In genomic region chr1:180889841-180890240, GRCm38 (mm10) we compare ENCODE assay signal across 12 mouse cellular contexts. TPM values are rescaled to one million over a fixed set of nuclear protein-coding genes. Genes with fewer than 3 reads are reported as not detected.
A peak's percentile ranks its signal among the peaks of the same experiment; 100 is the strongest.
DNase-seq lines count a peak whose midpoint lies in the region; ATAC-seq and TF ChIP-seq lines count a peak whose summit lies in the region.
"Had no signal": no experiment of that assay in that cellular context is flagged by ENCODE, and none has a peak within 500 bp of the region (broad histone marks: within the 10 kb centered on the region; RNA-seq: fewer than 3 reads in every experiment).

No protein-coding gene starts in this region.

- no peak for TF ChIP-seq POLR2A in MEL (IDR thresholded peaks at IDR 0.05; ENCODE audit: control insufficient read depth in 1 of 2, insufficient read depth in 1 of 2, low read depth in 1 of 2, low read length in 2 of 2, poor library complexity in 1 of 2)
- TF ChIP-seq POLR2A in small intestine, adult 2 months (IDR thresholded peaks at IDR 0.05; ENCODE audit: low read depth, low read length), result no peak

- no peak overlapping the region for H3K9ac ChIP-seq in MEL (ENCODE audit: control insufficient read depth, low read depth, low read length, poor library complexity, severe bottlenecking)
- no peak overlapping the region for H3K9ac ChIP-seq in midbrain, embryonic 15.5 days
- H3K9ac ChIP-seq: lung, embryonic 15.5 days had no signal

- H3K4me2 ChIP-seq in midbrain, embryonic 15.5 days, result no peak overlapping the region

- no peaks in the 10 kb centered on the region for H3K9me3 ChIP-seq in MEL (replicated peaks; ENCODE audit: insufficient read depth, low read length)
- H3K9me3 ChIP-seq in midbrain, embryonic 15.5 days, result no peaks in the 10 kb centered on the region
- H3K9me3 ChIP-seq: lung, embryonic 15.5 days had no signal

- H3K27ac ChIP-seq in layer of hippocampus, adult 2 months, result no peak overlapping the region
- no peak overlapping the region for H3K27ac ChIP-seq in MEL (ENCODE audit: control insufficient read depth, low read depth, low read length)
- H3K27ac ChIP-seq in small intestine, adult 2 months (ENCODE audit: insufficient read depth, low read depth, low read length), result no peak overlapping the region
- no peak overlapping the region for H3K27ac ChIP-seq in midbrain, embryonic 15.5 days

- H3K79me2 ChIP-seq in MEL (ENCODE audit: control insufficient read depth, insufficient read depth, low read length, poor library complexity), result no peaks in the 10 kb centered on the region

- DNase-seq in layer of hippocampus, adult 2 months (ENCODE audit: low spot score in 2 of 2), result no peak
- no peak for DNase-seq in layer of hippocampus, postnatal 25 days (ENCODE audit: extremely low spot score in 1 of 2, low spot score in 1 of 2)
- peak; percentile 76 for DNase-seq in MEL (ENCODE audit: low read depth, low spot score)
- DNase-seq in urinary bladder, postnatal 14 days (ENCODE audit: low spot score), result no peak
- no peak for DNase-seq in left cerebral cortex, adult 9 months (ENCODE audit: low spot score in 2 of 2)
- DNase-seq: kidney, adult 18-20 months; right cerebral cortex, postnatal 14 days had no signal

- peaks cover 0 to 8% of the 10 kb centered on the region in 2 experiments; a peak in 1 of 4 replicates for H3K4me1 ChIP-seq in MEL (ENCODE audit: control insufficient read depth in 1 of 2, insufficient read depth in 2 of 2, low read length in 2 of 2)
- H3K4me1 ChIP-seq in small intestine, adult 2 months (ENCODE audit: control insufficient read depth, insufficient read depth, insufficient read length, low read length), result peaks cover 11% of the 10 kb centered on the region
- H3K4me1 ChIP-seq in midbrain, embryonic 15.5 days, result peaks cover 4% of the 10 kb centered on the region; the same call in 1 of the 2 replicates

- 48% methylated on average over 6 of the region's 6 CpGs for WGBS in small intestine, adult 2 months
- 49% methylated on average over 6 of the region's 6 CpGs for WGBS in midbrain, embryonic 15.5 days

- H3K36me3 ChIP-seq in MEL (ENCODE audit: control insufficient read depth in 1 of 2, insufficient read depth in 2 of 2, low read length in 2 of 2), result no peaks in the 10 kb centered on the region
- no peaks in the 10 kb centered on the region for H3K36me3 ChIP-seq in small intestine, adult 2 months (ENCODE audit: control insufficient read depth, insufficient read depth, low read length)
- no peaks in the 10 kb centered on the region for H3K36me3 ChIP-seq in midbrain, embryonic 15.5 days (replicated peaks)
- H3K36me3 ChIP-seq: lung, embryonic 15.5 days had no signal

- H3K4me3 ChIP-seq in layer of hippocampus, adult 2 months, result no peak overlapping the region
- no peak overlapping the region for H3K4me3 ChIP-seq in MEL (ENCODE audit: control insufficient read depth in 1 of 2, insufficient read depth in 1 of 2, low read depth in 2 of 2, low read length in 2 of 2)
- H3K4me3 ChIP-seq in small intestine, adult 2 months (ENCODE audit: low read depth, low read length), result no peak overlapping the region
- H3K4me3 ChIP-seq in midbrain, embryonic 15.5 days, result no peak overlapping the region
- H3K4me3 ChIP-seq: lung, embryonic 15.5 days had no signal

- TF ChIP-seq CTCF in layer of hippocampus, adult 2 months (conservative IDR thresholded peaks at IDR 0.05), result peak; percentile 50
- TF ChIP-seq CTCF in MEL (IDR thresholded peaks at IDR 0.05 in 2 of 3, conservative IDR thresholded peaks at IDR 0.05 in 1 of 3; ENCODE audit: control insufficient read depth in 1 of 3, insufficient read depth in 1 of 3, low read depth in 2 of 3, low read length in 3 of 3, poor library complexity in 1 of 3, severe bottlenecking in 1 of 3), result peak; percentile 57 to 65 (median 58)
- TF ChIP-seq CTCF in small intestine, adult 2 months (IDR thresholded peaks at IDR 0.05; ENCODE audit: extremely low read depth, insufficient read length, insufficient replicate concordance, low read depth, low read length), result peak; percentile 23; the same call in 1 of the 2 replicates

- ATAC-seq in common myeloid progenitor, adult 5-6 weeks (replicated peaks; ENCODE audit: low read depth, poor library complexity, severe bottlenecking), result peak; percentile 53
- ATAC-seq in midbrain, embryonic 15.5 days (replicated peaks), result no peak
- ATAC-seq: forebrain, embryonic 16.5 days had no signal

- TF ChIP-seq EP300 in MEL (IDR thresholded peaks at IDR 0.05; ENCODE audit: low read depth in 1 of 2, low read length in 2 of 2), result no peak

- TF ChIP-seq RAD21 in MEL (IDR thresholded peaks at IDR 0.05; ENCODE audit: low read depth, low read length), result peak; percentile 31; the same call in 1 of the 2 replicates

- H3K27me3 ChIP-seq in MEL (ENCODE audit: control insufficient read depth in 1 of 2, insufficient read depth in 2 of 2, low read length in 2 of 2), result no peaks in the 10 kb centered on the region
- H3K27me3 ChIP-seq in small intestine, adult 2 months (ENCODE audit: control insufficient read depth, insufficient read depth, low read length), result peaks cover 7% of the 10 kb centered on the region; the same call in 1 of the 2 replicates
- H3K27me3 ChIP-seq in midbrain, embryonic 15.5 days (replicated peaks), result peaks cover 20% of the 10 kb centered on the region

TF ChIP-seq in MEL, 35 proteins besides CTCF, POLR2A, EP300 and RAD21:
- TF ChIP-seq SMC3 (IDR thresholded peaks at IDR 0.05; ENCODE audit: low read depth, low read length) (peak; percentile 47), JUND (IDR thresholded peaks at IDR 0.05; ENCODE audit: low read depth, low read length) (no peak), RCOR1 (IDR thresholded peaks at IDR 0.05; ENCODE audit: low read depth, low read length) (no peak)

RNA-seq across cellular contexts. Expression of gene Lefty2, which starts 3.1 kb away (rescaled TPM):
- total RNA-seq in layer of hippocampus, adult 2 months (2021), result 1 to 10 TPM; 1.4 to 2.0 TPM
- 1 to 10 TPM; 3.0 to 4.2 TPM for total RNA-seq in layer of hippocampus, postnatal 25 days (2021)
- total RNA-seq in MEL (2012; rRNA removed), result not detected in 2 replicates
- polyA plus RNA-seq in MEL (2012; ENCODE audit: insufficient read depth in 1 of 2, insufficient read length in 2 of 2, low read depth in 1 of 2, low replicate concordance in 2 of 2, missing spikeins in 1 of 2), result not detected
- total RNA-seq in common myeloid progenitor, adult 5-6 weeks (2017), result not detected in 2 replicates
- polyA plus RNA-seq in small intestine, adult 2 months (2012; rRNA removed), result not detected in 2 replicates
- 2.4 and 2.5 TPM in 2 replicates for polyA plus RNA-seq in midbrain, embryonic 15.5 days (2015; fragmentation: Nextera tagmentation; extraction: Ambion mirVana)

RNA-seq across cellular contexts. Expression of gene Pycr2, which starts 14.3 kb away (rescaled TPM):
- total RNA-seq in layer of hippocampus, adult 2 months (2021), result 10 to 100 TPM; 42.9 to 44.9 TPM
- total RNA-seq in layer of hippocampus, postnatal 25 days (2021), result 10 to 100 TPM; 40.0 to 48.0 TPM
- total RNA-seq in MEL (2012; rRNA removed), result 128 and 183 TPM in 2 replicates
- 100 to 1,000 TPM in 1 of 2 experiments, not detected in 1; 125 TPM for polyA plus RNA-seq in MEL (2012; ENCODE audit: insufficient read depth in 1 of 2, insufficient read length in 2 of 2, low read depth in 1 of 2, low replicate concordance in 2 of 2, missing spikeins in 1 of 2)
- total RNA-seq in common myeloid progenitor, adult 5-6 weeks (2017), result 20.5 and 30.5 TPM in 2 replicates
- 21.8 and 23.2 TPM in 2 replicates for polyA plus RNA-seq in small intestine, adult 2 months (2012; rRNA removed)
- polyA plus RNA-seq in midbrain, embryonic 15.5 days (2015; fragmentation: Nextera tagmentation; extraction: Ambion mirVana), result 76.7 and 79.8 TPM in 2 replicates

RNA-seq across cellular contexts. Expression of gene Sde2, which starts 38.9 kb away (rescaled TPM):
- 10 to 100 TPM; 22.9 TPM for total RNA-seq in layer of hippocampus, adult 2 months (2021)
- total RNA-seq in layer of hippocampus, postnatal 25 days (2021), result 10 to 100 TPM; 20.6 to 23.4 TPM
- total RNA-seq in MEL (2012; rRNA removed), result 31.4 and 35.5 TPM in 2 replicates
- polyA plus RNA-seq in MEL (2012; ENCODE audit: insufficient read depth in 1 of 2, insufficient read length in 2 of 2, low read depth in 1 of 2, low replicate concordance in 2 of 2, missing spikeins in 1 of 2), result 10 to 100 TPM in 1 of 2 experiments, not detected in 1; 48.0 TPM
- 42.4 and 47.0 TPM in 2 replicates for total RNA-seq in common myeloid progenitor, adult 5-6 weeks (2017)
- 3.2 and 5.9 TPM in 2 replicates for polyA plus RNA-seq in small intestine, adult 2 months (2012; rRNA removed)
- 29.0 and 30.9 TPM in 2 replicates for polyA plus RNA-seq in midbrain, embryonic 15.5 days (2015; fragmentation: Nextera tagmentation; extraction: Ambion mirVana)

RNA-seq across cellular contexts. Expression of gene Lefty1, which starts 45.0 kb away (rescaled TPM):
- 10 to 100 TPM; 11.4 to 12.9 TPM for total RNA-seq in layer of hippocampus, adult 2 months (2021)
- total RNA-seq in layer of hippocampus, postnatal 25 days (2021), result 10 to 100 TPM; 11.2 to 12.4 TPM
- 3.5 and 6.4 TPM in 2 replicates for total RNA-seq in MEL (2012; rRNA removed)
- polyA plus RNA-seq in MEL (2012; ENCODE audit: insufficient read depth in 1 of 2, insufficient read length in 2 of 2, low read depth in 1 of 2, low replicate concordance in 2 of 2, missing spikeins in 1 of 2), result 1 to 10 TPM in 1 of 2 experiments, not detected in 1; 5.1 TPM
- 0.82 and 3.3 TPM in 2 replicates for total RNA-seq in common myeloid progenitor, adult 5-6 weeks (2017)
- 6.3 and 7.1 TPM in 2 replicates for polyA plus RNA-seq in small intestine, adult 2 months (2012; rRNA removed)
- 0.22 and 0.28 TPM in 2 replicates for polyA plus RNA-seq in midbrain, embryonic 15.5 days (2015; fragmentation: Nextera tagmentation; extraction: Ambion mirVana)

RNA-seq across cellular contexts. Expression of gene Tmem63a, which starts 52.3 kb away (rescaled TPM):
- 10 to 100 TPM; 20.4 to 23.8 TPM for total RNA-seq in layer of hippocampus, adult 2 months (2021)
- 10 to 100 TPM; 18.7 to 18.9 TPM for total RNA-seq in layer of hippocampus, postnatal 25 days (2021)
- 7.5 and 7.7 TPM in 2 replicates for total RNA-seq in MEL (2012; rRNA removed)
- polyA plus RNA-seq in MEL (2012; ENCODE audit: insufficient read depth in 1 of 2, insufficient read length in 2 of 2, low read depth in 1 of 2, low replicate concordance in 2 of 2, missing spikeins in 1 of 2), result 10 to 100 TPM in 1 of 2 experiments, not detected in 1; 12.8 TPM
- total RNA-seq in common myeloid progenitor, adult 5-6 weeks (2017), result 9.7 and 11.6 TPM in 2 replicates
- polyA plus RNA-seq in small intestine, adult 2 months (2012; rRNA removed), result 23.5 and 31.9 TPM in 2 replicates
- 1.4 and 1.8 TPM in 2 replicates for polyA plus RNA-seq in midbrain, embryonic 15.5 days (2015; fragmentation: Nextera tagmentation; extraction: Ambion mirVana)
